Mouse (Mus musculus) embryo, embryonic 11 days (tissue): ENCODE results near the gene Scarf2.
A peak's percentile ranks its signal among the peaks of the same experiment; 100 is the strongest.

ENCODE experiments used
- DNase-seq: peaks from one replicate; pipeline ENCODE4 v3.0.0-alpha.2; 2015

Gene Scarf2

DNA sequence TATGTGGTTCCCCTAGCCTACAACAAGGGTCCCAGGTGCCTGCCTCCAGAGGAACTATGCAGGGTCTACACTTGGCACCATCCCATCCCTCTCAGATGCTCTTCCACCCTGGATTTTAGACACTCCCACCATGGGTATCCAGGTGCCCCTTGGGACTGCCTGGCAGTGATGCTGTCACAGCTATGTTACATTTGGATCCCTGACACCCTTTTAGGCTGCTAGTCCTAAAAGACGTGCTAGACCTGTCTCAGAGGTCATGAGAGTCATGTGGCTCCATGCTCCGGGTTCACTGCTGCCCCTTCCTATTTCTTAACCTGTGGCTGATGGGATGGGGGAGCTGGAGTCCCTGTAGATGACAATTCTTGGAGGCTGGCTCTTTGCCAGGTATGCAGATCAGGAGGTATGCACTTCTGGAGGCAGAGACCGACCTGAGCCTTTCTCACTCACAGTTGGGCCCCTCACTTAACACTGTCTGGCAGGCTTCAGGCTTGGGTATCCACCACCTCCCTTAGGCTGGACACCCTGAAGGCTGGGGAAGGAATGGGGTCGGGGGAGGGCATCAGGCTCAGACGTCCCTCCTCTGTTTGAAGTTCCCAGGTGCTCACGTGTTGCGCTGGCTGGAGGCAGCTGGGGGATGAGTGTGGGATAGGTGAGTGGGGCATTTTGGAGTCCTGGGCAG is 4.8 kb downstream of the Scarf2 start:
- DNase-seq, result no peak

- no peak for DNase-seq
Measured at GRCm38 (mm10) chr16:17802456-17802838, 5.4 kb downstream of the Scarf2 start.

DNA sequence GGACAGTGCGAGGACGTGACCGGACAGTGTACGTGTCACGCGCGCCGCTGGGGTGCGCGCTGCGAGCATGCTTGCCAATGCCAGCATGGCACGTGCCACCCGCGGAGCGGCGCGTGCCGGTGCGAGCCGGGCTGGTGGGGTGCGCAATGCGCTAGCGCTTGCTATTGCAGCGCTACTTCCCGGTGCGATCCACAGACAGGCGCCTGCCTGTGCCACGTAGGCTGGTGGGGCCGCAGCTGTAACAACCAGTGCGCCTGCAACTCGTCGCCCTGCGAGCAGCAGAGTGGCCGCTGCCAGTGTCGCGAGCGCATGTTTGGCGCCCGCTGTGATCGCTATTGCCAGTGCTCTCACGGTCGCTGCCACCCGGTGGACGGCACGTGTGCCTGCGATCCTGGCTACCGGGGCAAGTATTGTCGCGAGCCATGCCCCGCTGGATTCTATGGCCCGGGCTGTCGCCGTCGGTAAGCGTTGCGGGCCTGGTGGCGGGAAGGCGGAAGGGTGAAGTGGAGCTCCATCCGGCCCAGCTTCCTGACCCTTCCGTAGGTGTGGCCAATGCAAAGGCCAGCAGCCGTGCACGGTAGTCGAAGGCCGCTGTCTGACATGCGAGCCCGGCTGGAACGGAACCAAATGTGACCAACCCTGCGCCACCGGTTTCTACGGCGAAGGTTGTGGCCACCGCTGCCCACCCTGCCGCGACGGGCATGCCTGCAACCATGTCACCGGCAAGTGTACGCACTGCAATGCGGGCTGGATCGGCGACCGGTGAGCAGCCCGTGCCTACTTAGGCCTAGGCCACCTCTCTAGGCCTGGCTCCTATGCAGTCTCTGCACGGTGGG is 6.0 kb downstream of the Scarf2 start:
- DNase-seq, result peak; percentile 54

GRCm38 (mm10) chr16:17803675-17804448 is 6.8 kb downstream of the Scarf2 start:
- no peak for DNase-seq

- DNase-seq, result peak; percentile 82
Measured at GRCm38 (mm10) chr16:17804449-17804912, 7.4 kb downstream of the Scarf2 start.

DNA sequence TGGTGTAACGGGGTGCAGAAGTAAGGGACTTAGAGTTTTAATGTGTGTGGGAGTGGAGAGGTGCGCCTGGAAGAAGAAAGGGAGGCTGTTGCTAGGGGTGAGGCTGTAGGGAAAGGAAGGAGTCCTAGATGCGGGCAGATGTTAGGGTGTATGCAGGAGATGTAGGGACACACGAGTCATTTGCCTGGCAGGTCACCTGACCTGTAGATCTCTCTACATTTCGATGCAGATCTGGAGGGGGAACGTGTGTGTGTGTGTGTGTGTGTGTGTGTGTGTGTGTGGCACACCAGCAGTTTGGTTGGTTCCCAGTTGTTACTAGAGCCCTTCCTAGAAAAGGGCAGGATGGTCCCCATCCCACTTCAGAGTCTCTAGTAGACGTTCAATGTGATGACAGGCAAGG is 7.9 kb downstream of the Scarf2 start:
- DNase-seq, result no peak

- no peak for DNase-seq
Measured at GRCm38 (mm10) chr16:17806581-17807191, 9.6 kb downstream of the Scarf2 start.

- peak; percentile 96 for DNase-seq
Measured at GRCm38 (mm10) chr16:17807192-17808009, 10.3 kb downstream of the Scarf2 start.

DNA sequence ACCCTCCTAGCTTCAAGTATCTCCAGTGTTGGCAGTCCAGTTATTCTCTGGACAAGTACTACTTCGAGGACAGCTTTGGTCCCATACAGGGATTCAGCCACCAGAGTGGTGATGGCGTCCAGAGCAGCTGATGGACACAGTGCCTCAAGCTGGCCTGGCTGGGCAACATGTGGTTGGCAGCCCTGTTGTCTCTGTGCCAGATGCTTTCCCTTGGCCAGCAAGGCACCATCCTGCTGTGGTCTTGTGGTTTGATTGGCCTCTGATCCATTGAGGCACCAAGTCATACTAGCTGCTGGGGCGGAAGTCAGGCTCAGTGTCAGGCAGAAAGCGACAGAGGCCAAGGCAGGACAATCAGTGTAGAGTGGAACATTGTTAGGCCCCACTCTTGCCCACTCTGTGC is 12.0 kb downstream of the Scarf2 start:
- no peak for DNase-seq

- DNase-seq, result peak; percentile 88
Measured at GRCm38 (mm10) chr16:17809711-17810110, 12.6 kb downstream of the Scarf2 start.

DNA sequence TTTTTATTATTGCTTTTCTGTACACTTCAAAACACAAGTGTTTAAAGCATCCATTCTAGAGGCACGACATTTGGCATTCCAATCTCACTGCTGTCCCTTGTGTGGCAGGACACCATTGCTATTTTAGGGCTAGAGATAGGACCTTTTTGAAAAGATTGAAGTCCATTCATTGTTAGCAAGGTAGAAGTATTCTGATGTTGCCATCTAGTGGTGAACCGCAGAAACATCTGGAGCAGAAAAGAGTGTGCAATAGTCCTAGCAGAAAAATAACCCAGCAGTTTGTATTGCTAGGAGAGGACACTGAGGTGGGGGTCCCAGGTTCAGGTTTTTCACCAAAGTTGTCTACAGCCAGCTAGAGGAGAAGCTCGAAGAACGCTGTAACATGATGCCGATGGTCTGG is 15.0 kb downstream of the Scarf2 start:
- peak; percentile 74 for DNase-seq

DNA sequence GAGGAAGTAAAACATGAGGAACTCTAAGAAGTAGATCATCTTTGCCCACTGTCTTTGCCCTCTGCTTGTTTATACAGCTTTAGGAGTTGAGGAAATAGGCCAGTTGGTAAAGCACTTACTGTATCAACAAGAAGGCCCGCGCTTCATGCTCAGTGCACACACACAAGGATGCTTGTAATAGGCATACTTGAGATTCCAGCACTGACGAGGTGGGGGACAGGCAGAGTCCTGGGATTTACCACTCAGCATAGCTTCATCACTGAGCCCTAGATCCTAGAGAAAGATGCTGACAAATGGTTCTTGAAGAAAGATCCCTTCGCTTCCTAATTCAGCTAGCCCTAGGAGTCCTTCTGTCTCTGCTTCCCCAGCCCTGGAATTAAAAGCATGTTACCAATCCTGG is 16.1 kb downstream of the Scarf2 start:
- no peak for DNase-seq

GRCm38 (mm10) chr16:17815411-17816402 is 18.6 kb downstream of the Scarf2 start:
- peak; percentile 92 for DNase-seq

- DNase-seq, result no peak
Measured at GRCm38 (mm10) chr16:17816528-17816927, 19.4 kb downstream of the Scarf2 start.

- DNase-seq, result no peak
Measured at GRCm38 (mm10) chr16:17826500-17826899, 29.4 kb downstream of the Scarf2 start.

- DNase-seq, result no peak
Measured at GRCm38 (mm10) chr16:17828229-17828628, 31.1 kb downstream of the Scarf2 start.

GRCm38 (mm10) chr16:17828867-17829266 is 31.8 kb downstream of the Scarf2 start:
- no peak for DNase-seq

GRCm38 (mm10) chr16:17830385-17831178 is 33.5 kb downstream of the Scarf2 start:
- DNase-seq, result no peak

DNA sequence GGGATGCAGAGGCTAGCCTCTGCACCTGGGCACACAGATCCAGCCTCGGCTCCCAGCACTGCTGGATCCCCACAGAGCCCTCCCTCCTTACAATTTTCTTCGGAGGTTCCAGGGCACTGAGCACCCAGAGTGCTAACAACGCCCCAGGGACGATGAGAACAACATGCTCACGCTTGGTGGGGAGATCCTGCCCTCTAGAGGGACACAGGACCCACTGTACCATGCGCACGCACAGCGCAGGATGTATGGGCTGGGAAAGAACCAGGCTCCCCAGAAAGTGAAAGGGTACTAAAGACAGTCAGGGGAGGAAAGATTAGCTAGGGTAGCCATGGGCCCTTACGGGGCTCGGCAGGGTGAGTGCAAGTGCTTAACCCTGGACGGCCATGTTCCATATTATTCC is 34.7 kb downstream of the Scarf2 start:
- peak; percentile 53 for DNase-seq

DNA sequence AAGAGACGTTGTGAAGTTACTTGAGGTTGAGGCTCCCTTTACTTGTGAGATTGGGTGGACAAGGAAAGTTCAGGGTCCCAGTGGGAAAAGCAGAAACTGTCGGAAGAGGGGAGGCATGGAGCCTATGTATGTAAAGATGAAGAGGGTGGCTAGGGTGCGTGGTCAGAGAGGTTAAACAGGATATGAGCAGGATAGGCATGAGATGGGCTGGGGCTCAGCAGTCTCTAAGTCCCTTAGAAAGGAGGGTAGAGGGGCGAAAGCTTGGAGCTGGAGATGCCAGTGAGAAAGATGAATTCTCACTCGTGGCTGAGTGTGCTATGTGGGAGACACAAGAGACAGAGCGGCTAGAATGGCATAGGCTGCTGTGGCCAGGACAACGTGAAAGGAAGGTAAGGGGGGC is 35.7 kb downstream of the Scarf2 start, which contains the start of gene B830017H08Rik:
Gene B830017H08Rik (plus strand): TSS at position 301 of the 400 bp plus-strand sequence.
- no peak for DNase-seq
